Mouse (Mus musculus): ENCODE results near the gene Prpsap2. TPM values are rescaled to one million over a fixed set of nuclear protein-coding genes. Genes with fewer than 3 reads are reported as not detected.
"Not testable (repeated sequence)": the region's sequence is repeated elsewhere in the genome, so short reads cannot be mapped to it uniquely, and the experiment has no call there.

The Prpsap2 gene
- 46.3 and 48.0 TPM in 2 replicates for polyA plus RNA-seq (2016; fragmentation: Nextera tagmentation; extraction: Ambion mirVana)

DNA sequence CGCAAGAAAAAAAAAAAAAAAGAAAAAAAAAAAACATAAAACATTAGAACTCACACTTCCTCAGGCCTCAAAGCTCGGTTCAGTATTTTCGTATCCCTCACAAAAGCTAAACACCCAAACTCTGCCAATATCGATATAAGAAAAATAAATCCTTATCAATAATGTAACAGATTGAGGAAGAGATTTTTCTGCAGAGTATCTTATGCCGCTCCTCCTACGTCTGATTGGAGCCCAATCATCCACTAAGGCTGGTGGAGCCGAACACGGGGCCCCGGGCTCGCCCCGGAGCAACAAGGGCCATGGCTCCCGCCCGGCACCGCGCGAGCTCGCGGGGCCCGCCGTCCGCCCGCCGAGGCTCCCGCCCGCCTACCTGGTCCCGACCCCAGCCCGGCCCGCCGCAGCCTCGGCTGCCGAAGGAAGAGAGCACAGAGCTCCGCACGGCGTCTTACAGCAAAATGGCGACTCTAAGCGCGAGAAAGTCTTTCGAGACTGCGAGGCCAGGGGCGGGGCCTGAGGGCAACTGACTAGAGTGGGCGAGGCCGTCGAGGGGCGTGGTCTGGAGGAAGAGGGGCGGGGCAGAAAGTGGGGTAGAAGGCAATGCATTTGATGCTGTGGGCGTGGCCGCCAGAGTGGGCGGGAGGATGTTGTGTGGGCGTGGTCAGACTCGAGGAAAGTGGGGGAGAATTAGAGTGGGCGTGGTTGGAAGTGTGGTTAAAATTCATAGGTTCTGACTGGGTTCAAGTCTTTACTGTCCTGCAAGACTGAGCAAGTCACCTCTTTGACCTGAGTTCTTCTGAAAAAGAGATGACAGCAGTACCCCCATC is at the start of gene Prpsap2:
Prpsap2 (minus strand) TSS at position 505 of the 824 bp plus-strand sequence.
- H3K4me2 ChIP-seq (replicated peaks) = peak within 1 kb of the TSS; percentile 58
- no peaks in the 10 kb centered on the region for H3K27me3 ChIP-seq (replicated peaks)
- H3K27ac ChIP-seq = peak within 1 kb of the TSS; percentile 57
- peak within 1 kb of the TSS; percentile 61 for H3K4me3 ChIP-seq
- under 1% methylated on average over 51 of the region's 51 CpGs for WGBS
- no peaks in the 10 kb centered on the region for H3K9me3 ChIP-seq
- H3K36me3 ChIP-seq = no peaks in the 10 kb centered on the region
- ATAC-seq (ENCODE audit: low FRiP score, low read depth) = peak; percentile 93
- no peaks in the 10 kb centered on the region for H3K4me1 ChIP-seq
- H3K9ac ChIP-seq = peak within 1 kb of the TSS; percentile 76

DNA sequence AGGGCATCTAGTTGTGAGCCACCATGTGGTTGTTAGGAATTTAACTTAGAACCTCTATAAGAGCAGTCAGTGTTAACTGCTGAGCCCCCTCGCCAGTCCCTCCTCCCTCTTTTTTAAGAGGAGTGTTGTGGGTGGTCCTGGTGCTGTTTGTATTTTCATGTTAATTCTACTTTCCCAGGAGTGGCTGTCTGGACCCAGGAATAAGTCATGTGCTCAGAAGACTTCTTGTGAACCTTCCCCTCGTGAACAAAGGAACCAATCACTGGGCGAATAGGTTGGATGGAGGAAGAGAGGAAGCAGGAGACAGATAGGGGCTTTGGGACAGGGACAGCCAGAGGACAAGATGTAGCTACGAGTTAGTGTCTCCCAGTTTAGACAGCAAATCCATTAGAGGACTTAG is 47.9 kb upstream of the Prpsap2 start:
- H3K4me2 ChIP-seq (replicated peaks) = no peak overlapping the region
- 27% methylated on average over 4 of the region's 4 CpGs for WGBS
- H3K9ac ChIP-seq = no peak overlapping the region
- no peak for ATAC-seq (ENCODE audit: low FRiP score, low read depth)
- no peaks in the 10 kb centered on the region for H3K9me3 ChIP-seq
- no peak overlapping the region for H3K27ac ChIP-seq
- no peaks in the 10 kb centered on the region for H3K27me3 ChIP-seq (replicated peaks)
- no peaks in the 10 kb centered on the region for H3K4me1 ChIP-seq
- H3K36me3 ChIP-seq = peaks cover 51% of the 10 kb centered on the region
- H3K4me3 ChIP-seq = no peak overlapping the region

DNA sequence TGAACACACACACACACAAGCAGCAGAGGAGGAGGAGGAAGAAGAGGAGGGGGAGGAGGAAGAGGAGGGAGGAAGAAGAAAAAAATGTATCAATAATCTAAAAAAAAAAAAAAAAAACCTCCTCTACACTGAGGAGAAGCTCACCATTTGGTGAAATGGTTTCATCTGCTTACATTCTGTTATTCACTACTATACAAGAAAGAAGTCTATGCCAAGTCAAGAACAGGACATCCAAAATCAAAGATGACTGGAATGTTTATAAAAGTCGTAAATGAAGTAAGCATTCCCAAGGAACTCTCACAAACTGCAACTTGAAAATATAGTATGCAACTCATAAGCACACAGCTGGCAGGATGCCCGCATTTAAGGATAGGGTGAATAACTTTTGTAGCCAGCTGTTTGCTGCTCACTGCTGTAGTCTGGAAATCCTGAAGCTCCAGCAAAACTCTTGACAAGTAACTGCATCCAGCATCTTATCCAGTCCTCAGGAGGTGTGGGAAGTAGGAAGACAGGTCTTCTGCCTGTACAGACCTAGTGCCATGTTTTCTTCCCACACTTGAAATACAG is 46.7 kb upstream of the Prpsap2 start:
- no peak overlapping the region for H3K9ac ChIP-seq
- ATAC-seq (ENCODE audit: low FRiP score, low read depth) = no peak
- H3K27ac ChIP-seq = no peak overlapping the region
- peaks cover 48% of the 10 kb centered on the region for H3K36me3 ChIP-seq
- H3K4me1 ChIP-seq = no peaks in the 10 kb centered on the region
- no peaks in the 10 kb centered on the region for H3K27me3 ChIP-seq (replicated peaks)
- WGBS = 94% methylated on average over 2 of the region's 2 CpGs
- H3K4me3 ChIP-seq = no peak overlapping the region
- H3K4me2 ChIP-seq (replicated peaks) = no peak overlapping the region
- no peaks in the 10 kb centered on the region for H3K9me3 ChIP-seq

DNA sequence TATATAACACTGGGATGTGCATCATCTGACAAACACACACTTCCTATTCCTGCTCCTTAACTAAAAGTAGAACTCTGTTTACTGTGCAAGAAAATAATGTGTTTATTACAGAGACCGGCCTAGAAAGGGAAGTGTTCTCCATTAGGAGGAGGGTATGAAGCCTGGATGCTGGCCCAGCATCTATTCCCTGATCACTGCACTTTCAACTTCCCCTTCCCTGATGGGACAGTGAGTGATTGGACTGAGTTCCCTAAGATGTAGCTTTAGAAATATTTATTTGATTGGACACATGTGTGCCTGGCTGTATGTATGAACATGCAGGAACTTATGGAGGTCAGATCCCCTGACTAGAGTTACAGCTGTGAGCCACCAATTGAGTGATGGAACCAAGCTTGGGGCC is 31.6 kb upstream of the Prpsap2 start:
- Histone ChIP-seq H3K4me1 (no peaks in the 10 kb centered on the region), H3K36me3 (peaks cover 39% of the 10 kb centered on the region), H3K4me2 (replicated peaks) (no peak overlapping the region), H3K9me3 (no peaks in the 10 kb centered on the region), H3K9ac (no peak overlapping the region), H3K4me3 (no peak overlapping the region), H3K27me3 (replicated peaks) (no peaks in the 10 kb centered on the region), H3K27ac (no peak overlapping the region)
- no peak for ATAC-seq (ENCODE audit: low FRiP score, low read depth)
- 96% methylated on average over 1 of the region's 1 CpGs for WGBS

DNA sequence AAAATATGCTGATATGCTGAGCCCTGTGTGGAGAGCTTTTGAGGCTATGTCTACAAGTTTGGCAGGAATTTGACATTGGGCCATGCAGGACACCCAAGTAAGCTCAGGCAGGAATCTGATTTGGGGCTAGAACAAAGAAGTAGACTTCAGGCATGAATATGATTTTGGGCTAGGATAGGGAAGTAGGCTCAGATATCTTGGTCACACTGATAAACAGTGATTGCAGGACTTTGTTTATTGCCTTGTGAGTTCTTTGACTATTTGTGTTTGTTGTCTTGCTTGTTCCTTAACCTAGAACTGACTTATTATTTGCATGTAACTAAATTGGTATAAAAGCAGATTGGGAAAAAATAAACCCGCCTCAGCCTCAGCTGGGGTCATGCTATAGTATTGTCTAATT is 26.7 kb upstream of the Prpsap2 start:
- H3K4me2 ChIP-seq (replicated peaks) = no peak overlapping the region
- no peaks in the 10 kb centered on the region for H3K27me3 ChIP-seq (replicated peaks)
- H3K36me3 ChIP-seq = peaks cover 54% of the 10 kb centered on the region
- 91% methylated on average over 1 of the region's 1 CpGs for WGBS
- ATAC-seq (ENCODE audit: low FRiP score, low read depth) = no peak
- no peak overlapping the region for H3K9ac ChIP-seq
- H3K4me1 ChIP-seq = no peaks in the 10 kb centered on the region
- no peak overlapping the region for H3K4me3 ChIP-seq
- H3K27ac ChIP-seq = no peak overlapping the region
- no peaks in the 10 kb centered on the region for H3K9me3 ChIP-seq

DNA sequence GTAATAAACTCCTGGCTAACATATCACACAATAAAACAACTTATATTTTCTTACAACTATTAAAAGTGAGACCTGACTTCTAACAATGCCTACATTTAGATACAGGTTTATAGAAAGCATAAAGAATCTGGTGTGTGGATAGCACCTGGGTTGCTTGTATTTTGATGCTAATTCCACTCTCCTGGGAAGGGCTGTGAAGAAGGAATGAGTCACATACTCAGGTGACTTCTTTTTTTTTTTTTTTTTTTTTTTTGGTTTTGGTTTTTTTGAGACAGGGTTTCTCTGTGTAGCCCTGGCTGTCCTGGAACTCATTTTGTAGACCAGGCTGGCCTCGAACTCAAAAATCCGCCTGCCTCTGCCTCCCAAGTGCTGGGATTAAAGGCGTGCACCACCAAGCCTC is 20.6 kb upstream of the Prpsap2 start:
- not testable (repeated sequence) for H3K4me2 ChIP-seq (replicated peaks); H3K27ac ChIP-seq; H3K27me3 ChIP-seq (replicated peaks); H3K9me3 ChIP-seq; H3K4me3 ChIP-seq; H3K9ac ChIP-seq; ATAC-seq (ENCODE audit: low FRiP score, low read depth); H3K4me1 ChIP-seq
- peaks cover 55% of the 10 kb centered on the region for H3K36me3 ChIP-seq
- WGBS = 97% methylated on average over 3 of the region's 3 CpGs

DNA sequence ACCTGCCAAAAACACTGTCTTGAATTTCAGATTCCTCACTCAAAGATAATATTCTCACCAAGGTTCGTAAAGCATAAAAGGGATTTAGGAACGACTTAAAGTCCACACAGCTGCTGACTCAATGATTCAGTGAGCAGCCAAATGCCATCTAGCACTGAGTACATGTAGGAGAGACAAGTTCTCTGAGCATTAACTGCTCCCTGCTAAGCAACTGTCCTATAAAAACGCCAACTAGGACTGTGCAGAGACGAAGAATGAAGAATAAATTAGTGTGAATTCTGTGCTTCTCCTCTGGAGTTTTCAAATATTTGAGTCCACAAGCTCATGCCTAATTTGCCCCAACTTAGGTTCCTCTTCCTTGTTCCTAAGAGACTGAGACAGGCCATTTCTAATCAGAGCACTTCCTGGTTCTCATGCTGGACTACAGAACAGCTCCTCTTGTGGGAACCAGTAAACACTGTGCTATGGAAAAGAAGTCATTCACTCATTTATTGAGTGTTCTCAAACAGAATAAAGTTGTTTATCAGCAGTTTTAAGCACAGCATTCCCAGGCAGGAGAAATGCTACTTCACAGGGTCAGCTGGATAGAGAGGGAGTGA is 12.8 kb upstream of the Prpsap2 start:
- no peaks in the 10 kb centered on the region for H3K9me3 ChIP-seq
- peaks cover 36% of the 10 kb centered on the region for H3K36me3 ChIP-seq
- no peaks in the 10 kb centered on the region for H3K27me3 ChIP-seq (replicated peaks)
- H3K4me2 ChIP-seq (replicated peaks) = no peak overlapping the region
- no peak overlapping the region for H3K4me3 ChIP-seq
- no peak for ATAC-seq (ENCODE audit: low FRiP score, low read depth)
- no peak overlapping the region for H3K9ac ChIP-seq
- H3K27ac ChIP-seq = no peak overlapping the region
- H3K4me1 ChIP-seq = no peaks in the 10 kb centered on the region
- WGBS = 90% methylated on average over 4 of the region's 4 CpGs

DNA sequence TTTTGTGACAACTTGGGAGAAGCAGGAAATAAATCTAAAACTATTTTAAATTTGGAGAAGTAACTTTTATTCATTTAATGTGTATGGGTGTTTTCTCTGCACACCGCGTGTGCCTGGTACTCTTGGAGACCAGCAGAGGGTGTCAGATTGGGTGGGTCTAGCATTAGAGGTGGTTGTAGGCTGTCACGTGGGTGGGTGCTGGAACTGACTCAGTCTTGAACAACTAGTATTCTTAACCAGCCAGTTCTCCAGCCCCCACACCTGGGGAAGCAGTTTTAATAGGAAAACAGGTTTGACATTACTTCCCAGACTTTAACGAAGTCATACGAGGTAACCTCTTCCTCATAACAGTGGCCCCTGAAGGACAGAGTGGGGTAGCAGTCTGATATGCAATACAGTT is 1.4 kb downstream of the Prpsap2 start:
- H3K4me1 ChIP-seq = no peaks in the 10 kb centered on the region
- H3K9ac ChIP-seq = no peak overlapping the region
- ATAC-seq (ENCODE audit: low FRiP score, low read depth) = no peak
- WGBS = 76% methylated on average over 5 of the region's 5 CpGs
- H3K4me3 ChIP-seq = no peak overlapping the region
- peak overlapping the region; percentile 58 for H3K4me2 ChIP-seq (replicated peaks)
- no peaks in the 10 kb centered on the region for H3K9me3 ChIP-seq
- peaks cover 5% of the 10 kb centered on the region; the same call in 1 of the 2 replicates for H3K36me3 ChIP-seq
- H3K27ac ChIP-seq = no peak overlapping the region
- H3K27me3 ChIP-seq (replicated peaks) = no peaks in the 10 kb centered on the region

DNA sequence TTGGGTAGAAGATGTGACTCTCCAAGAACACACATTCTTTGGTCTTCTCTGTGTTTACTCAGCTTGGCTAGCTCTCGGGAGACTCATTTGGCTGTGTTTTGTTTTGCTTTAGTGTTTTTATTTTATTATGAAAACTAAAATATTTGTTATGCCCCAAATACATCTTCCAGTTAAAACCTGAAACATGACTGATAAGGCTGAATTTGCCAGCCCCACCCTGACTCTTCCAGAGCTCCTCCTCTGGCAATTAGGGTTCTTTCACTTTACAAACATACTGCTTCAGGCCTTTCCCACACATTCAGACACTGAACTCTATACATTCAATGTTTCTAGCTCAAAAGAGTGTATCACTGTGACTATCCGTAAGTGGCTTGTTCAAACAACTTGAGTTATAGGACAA is 4.7 kb downstream of the Prpsap2 start:
- Histone ChIP-seq H3K4me3 (no peak overlapping the region), H3K4me1 (no peaks in the 10 kb centered on the region), H3K4me2 (replicated peaks) (no peak overlapping the region), H3K9me3 (no peaks in the 10 kb centered on the region), H3K9ac (no peak overlapping the region), H3K36me3 (peaks cover 29% of the 10 kb centered on the region), H3K27me3 (replicated peaks) (no peaks in the 10 kb centered on the region), H3K27ac (no peak overlapping the region)
- 89% methylated on average over 2 of the region's 2 CpGs for WGBS
- no peak for ATAC-seq (ENCODE audit: low FRiP score, low read depth)

GRCm38 (mm10) chr11:61751612-61752011 is 10.3 kb downstream of the Prpsap2 start:
- Histone ChIP-seq H3K4me2 (replicated peaks) (no peak overlapping the region), H3K9ac (no peak overlapping the region), H3K27ac (no peak overlapping the region), H3K4me1 (no peaks in the 10 kb centered on the region), H3K9me3 (no peaks in the 10 kb centered on the region), H3K4me3 (no peak overlapping the region), H3K27me3 (replicated peaks) (no peaks in the 10 kb centered on the region), H3K36me3 (peaks cover 63% of the 10 kb centered on the region)
- no peak for ATAC-seq (ENCODE audit: low FRiP score, low read depth)
- 81% methylated on average over 5 of the region's 5 CpGs for WGBS

DNA sequence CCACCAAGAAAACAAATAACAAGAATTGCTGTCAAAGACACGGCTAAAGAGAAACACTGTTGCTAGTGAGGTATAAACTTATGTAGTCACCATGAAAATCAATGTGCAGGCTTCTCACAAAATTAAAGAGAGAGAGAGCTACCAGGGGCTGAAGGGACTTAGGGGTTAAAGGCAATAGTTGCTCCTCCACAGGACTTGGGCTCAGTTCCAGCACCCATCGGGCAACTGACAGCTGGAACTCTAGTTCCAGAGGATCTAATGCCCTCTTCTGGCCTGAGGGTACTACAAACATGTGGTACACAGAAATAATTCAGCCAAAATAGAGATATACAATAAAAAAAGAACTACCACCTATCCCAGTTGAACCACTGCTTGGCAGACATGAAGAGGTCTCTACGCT is 14.7 kb downstream of the Prpsap2 start:
- H3K9ac ChIP-seq = no peak overlapping the region
- H3K4me3 ChIP-seq = no peak overlapping the region
- H3K36me3 ChIP-seq = peaks cover 57% of the 10 kb centered on the region
- H3K9me3 ChIP-seq = no peaks in the 10 kb centered on the region
- ATAC-seq (ENCODE audit: low FRiP score, low read depth) = no peak
- H3K27me3 ChIP-seq (replicated peaks) = no peaks in the 10 kb centered on the region
- H3K27ac ChIP-seq = no peak overlapping the region
- no peak overlapping the region for H3K4me2 ChIP-seq (replicated peaks)
- H3K4me1 ChIP-seq = no peaks in the 10 kb centered on the region
- WGBS = 80% methylated on average over 3 of the region's 3 CpGs

DNA sequence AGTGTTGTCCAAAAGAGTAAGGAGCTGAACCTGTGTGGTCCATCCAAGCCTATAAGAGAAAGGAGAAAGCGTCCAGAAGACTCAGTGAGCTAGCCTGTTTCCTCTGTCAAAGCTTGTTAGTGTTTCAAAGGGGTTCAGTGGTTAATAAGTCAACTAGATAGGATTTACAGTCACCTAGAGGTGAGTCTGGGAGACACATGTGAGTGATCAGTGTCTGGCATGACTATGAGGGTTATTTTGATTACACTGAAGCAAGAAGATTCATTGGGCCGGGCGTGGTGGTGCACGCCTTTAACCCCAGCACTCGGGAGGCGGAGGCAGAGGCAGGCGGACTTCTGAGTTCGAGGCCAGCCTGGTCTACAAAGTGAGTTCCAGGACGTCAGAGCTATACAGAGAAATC is 16.1 kb downstream of the Prpsap2 start:
- Histone ChIP-seq H3K4me2 (replicated peaks) (no peak overlapping the region), H3K4me3 (no peak overlapping the region), H3K27me3 (replicated peaks) (no peaks in the 10 kb centered on the region), H3K9me3 (no peaks in the 10 kb centered on the region), H3K4me1 (no peaks in the 10 kb centered on the region), H3K36me3 (peaks cover 56% of the 10 kb centered on the region), H3K27ac (no peak overlapping the region), H3K9ac (no peak overlapping the region)
- 94% methylated on average over 9 of the region's 9 CpGs for WGBS
- no peak for ATAC-seq (ENCODE audit: low FRiP score, low read depth)
